Mouse (Mus musculus) C2C12 (cell line): ENCODE measurements at regions not wholly inside any gene's neighbourhood (a gene's known extent, or its start where the extent isn't known, plus 50 kb on each side); places are given as distances from the start of the nearest gene placed in this dataset.

Source experiments
- CEBPB ChIP-seq: IDR thresholded peaks from one replicate; pipeline ENCODE4 v1.6.1; 2011; ENCODE audit warnings: low read depth, mild to moderate bottlenecking, control low read depth, moderate library complexity
- CTCF ChIP-seq: IDR thresholded peaks from one replicate; pipeline ENCODE4 v1.5.1; 2011; ENCODE audit not compliant: control insufficient read depth, insufficient read depth, insufficient read length
- FOSL1 ChIP-seq: IDR thresholded peaks from one replicate; pipeline ENCODE4 v1.8.0; 2011; ENCODE audit warnings: mild to moderate bottlenecking, low read length; ENCODE audit not compliant: poor library complexity, insufficient read depth, severe bottlenecking
- MAX ChIP-seq: IDR thresholded peaks from one replicate; pipeline ENCODE4 v1.6.1; 2011; ENCODE audit warnings: mild to moderate bottlenecking, control low read depth
- MYOD1 ChIP-seq: IDR thresholded peaks from one replicate; pipeline ENCODE4 v1.6.1; 2011; ENCODE audit warnings: low read depth; ENCODE audit not compliant: control insufficient read depth, insufficient read length
- MYOG ChIP-seq: IDR thresholded peaks from one replicate; pipeline ENCODE4 v1.6.1; 2011; ENCODE audit not compliant: control insufficient read depth, insufficient read length; ENCODE audit errors: extremely low read depth
- USF1 ChIP-seq: IDR thresholded peaks from one replicate; pipeline ENCODE4 v1.6.1; 2011; ENCODE audit warnings: low read depth, mild to moderate bottlenecking, control low read depth, moderate library complexity

DNA sequence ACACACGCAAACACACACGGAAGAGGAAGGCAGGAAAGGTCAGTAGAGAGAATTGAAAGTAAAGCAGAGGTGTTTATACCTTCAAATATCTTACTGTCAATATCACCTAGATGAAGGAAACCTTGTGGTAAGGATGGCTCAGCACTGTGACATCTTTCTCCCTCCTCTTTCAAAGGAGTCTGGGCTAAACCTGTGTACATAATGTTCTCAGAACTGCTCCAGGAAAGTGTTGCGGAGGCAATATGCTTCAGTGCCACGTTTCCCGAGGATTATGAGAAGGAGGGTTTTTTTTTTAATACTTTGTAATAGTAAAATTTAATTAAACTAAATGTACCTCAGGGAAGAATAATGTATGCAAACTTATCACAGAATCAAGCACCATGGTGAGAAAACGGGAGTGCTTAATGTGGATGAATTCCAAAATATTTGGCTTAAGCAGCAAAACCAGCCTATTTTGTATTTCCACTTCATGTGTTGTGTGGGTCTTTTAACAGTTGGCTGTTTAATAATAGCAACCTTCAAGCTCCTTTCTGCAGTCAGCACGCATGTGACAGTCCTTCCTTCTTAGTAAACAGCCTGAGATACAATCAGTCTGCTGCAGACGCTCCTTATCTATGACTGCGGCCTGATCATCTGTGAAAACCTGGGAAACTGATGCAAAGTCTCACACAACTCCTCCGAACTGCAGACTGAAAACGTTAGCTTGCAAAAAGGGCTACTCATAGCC lies 138.5 kb downstream of the Serpinb8 start:
- TF ChIP-seq CEBPB = no peak
- no peak for TF ChIP-seq CTCF
- TF ChIP-seq MAX = no peak
- TF ChIP-seq USF1 = no peak
- no peak for TF ChIP-seq FOSL1
- no peak for TF ChIP-seq MYOD1
- TF ChIP-seq MYOG = no peak
